Mouse (Mus musculus): ENCODE measurements around the gene Antxr1. TPM values are rescaled to one million over a fixed set of nuclear protein-coding genes. Genes with fewer than 3 reads are reported as not detected.
A peak's percentile ranks its signal among the peaks of the same experiment; 100 is the strongest.

The Antxr1 gene
- polyA plus RNA-seq, 1 experiment from 2014 or later, result 3.1 TPM

GRCm38 (mm10) chr6:87182736-87183135 lies 152.9 kb downstream of the Antxr1 start:
- H3K27me3 ChIP-seq (replicated peaks; ENCODE audit: control insufficient read depth, insufficient read depth, low read length), result no peaks in the 10 kb centered on the region

GRCm38 (mm10) chr6:87171461-87171860 lies 164.2 kb downstream of the Antxr1 start:
- no peak overlapping the region for H3K4me3 ChIP-seq (ENCODE audit: low read depth, low read length)
- no peaks in the 10 kb centered on the region for H3K27me3 ChIP-seq (replicated peaks; ENCODE audit: control insufficient read depth, insufficient read depth, low read length)
- 71% methylated on average over 3 of the region's 3 CpGs for WGBS
- H3K9ac ChIP-seq (ENCODE audit: low read depth, low read length), result no peak overlapping the region
- ATAC-seq (replicated peaks; ENCODE audit: low FRiP score), result no peak
- no peaks in the 10 kb centered on the region for H3K9me3 ChIP-seq (ENCODE audit: control insufficient read depth, low read length)
- H3K27ac ChIP-seq (ENCODE audit: low read depth, low read length), result no peak overlapping the region
- peaks cover 5% of the 10 kb centered on the region; the same call in 1 of the 2 replicates for H3K4me1 ChIP-seq (replicated peaks; ENCODE audit: control insufficient read depth, insufficient read depth, low read length)
- DNase-seq (ENCODE audit: low spot score), result no peak
- no peak overlapping the region for H3K4me2 ChIP-seq
- H3K36me3 ChIP-seq (ENCODE audit: control insufficient read depth, insufficient read depth, low read length), result no peaks in the 10 kb centered on the region

More at GRCm38 (mm10) chr6:87182736-87183135, 152.9 kb downstream of the Antxr1 start:
- no peaks in the 10 kb centered on the region for H3K9me3 ChIP-seq (ENCODE audit: control insufficient read depth, low read length)
- ATAC-seq (replicated peaks; ENCODE audit: low FRiP score) (no peak), DNase-seq (ENCODE audit: low spot score) (no peak)
- no peak overlapping the region for H3K27ac ChIP-seq (ENCODE audit: low read depth, low read length)
- H3K4me1 ChIP-seq (replicated peaks; ENCODE audit: control insufficient read depth, insufficient read depth, low read length), result peaks cover 28% of the 10 kb centered on the region
- H3K36me3 ChIP-seq (ENCODE audit: control insufficient read depth, insufficient read depth, low read length), result no peaks in the 10 kb centered on the region
- no peak overlapping the region for H3K4me2 ChIP-seq
- H3K9ac ChIP-seq (ENCODE audit: low read depth, low read length), result no peak overlapping the region
- 85% methylated on average over 6 of the region's 6 CpGs for WGBS
- H3K4me3 ChIP-seq (ENCODE audit: low read depth, low read length), result no peak overlapping the region

GRCm38 (mm10) chr6:87170875-87171274 lies 164.7 kb downstream of the Antxr1 start:
- peaks cover 5% of the 10 kb centered on the region; the same call in 1 of the 2 replicates for H3K4me1 ChIP-seq (replicated peaks; ENCODE audit: control insufficient read depth, insufficient read depth, low read length)
- ATAC-seq (replicated peaks; ENCODE audit: low FRiP score) (no peak), DNase-seq (ENCODE audit: low spot score) (no peak)
- H3K9ac ChIP-seq (ENCODE audit: low read depth, low read length), result no peak overlapping the region
- no peak overlapping the region for H3K4me2 ChIP-seq
- H3K4me3 ChIP-seq (ENCODE audit: low read depth, low read length), result no peak overlapping the region
- H3K27me3 ChIP-seq (replicated peaks; ENCODE audit: control insufficient read depth, insufficient read depth, low read length), result no peaks in the 10 kb centered on the region
- no peaks in the 10 kb centered on the region for H3K9me3 ChIP-seq (ENCODE audit: control insufficient read depth, low read length)
- H3K27ac ChIP-seq (ENCODE audit: low read depth, low read length), result 0 out of 2 replicates have a peak overlapping the region, but pooled peaks have one; percentile 0
- 86% methylated on average over 6 of the region's 6 CpGs for WGBS
- no peaks in the 10 kb centered on the region for H3K36me3 ChIP-seq (ENCODE audit: control insufficient read depth, insufficient read depth, low read length)

GRCm38 (mm10) chr6:87170277-87170676 lies 165.3 kb downstream of the Antxr1 start:
- no peak overlapping the region for H3K27ac ChIP-seq (ENCODE audit: low read depth, low read length)
- H3K4me1 ChIP-seq (replicated peaks; ENCODE audit: control insufficient read depth, insufficient read depth, low read length), result peaks cover 5% of the 10 kb centered on the region; the same call in 1 of the 2 replicates
- no peak for DNase-seq (ENCODE audit: low spot score)
- no peaks in the 10 kb centered on the region for H3K27me3 ChIP-seq (replicated peaks; ENCODE audit: control insufficient read depth, insufficient read depth, low read length)
- peak; percentile 82 for ATAC-seq (replicated peaks; ENCODE audit: low FRiP score)
- no peak overlapping the region for H3K9ac ChIP-seq (ENCODE audit: low read depth, low read length)
- no peak overlapping the region for H3K4me2 ChIP-seq
- no peaks in the 10 kb centered on the region for H3K9me3 ChIP-seq (ENCODE audit: control insufficient read depth, low read length)
- WGBS, result 73% methylated on average over 6 of the region's 6 CpGs
- H3K36me3 ChIP-seq (ENCODE audit: control insufficient read depth, insufficient read depth, low read length), result no peaks in the 10 kb centered on the region
- no peak overlapping the region for H3K4me3 ChIP-seq (ENCODE audit: low read depth, low read length)

- DNase-seq (ENCODE audit: low spot score) (no peak), ATAC-seq (replicated peaks; ENCODE audit: low FRiP score) (no peak)
- no peaks in the 10 kb centered on the region for H3K36me3 ChIP-seq (ENCODE audit: control insufficient read depth, insufficient read depth, low read length)
- H3K9ac ChIP-seq (ENCODE audit: low read depth, low read length), result no peak overlapping the region
- WGBS, result 84% methylated on average over 9 of the region's 9 CpGs
- no peak overlapping the region for H3K4me2 ChIP-seq
- no peaks in the 10 kb centered on the region for H3K27me3 ChIP-seq (replicated peaks; ENCODE audit: control insufficient read depth, insufficient read depth, low read length)
- H3K9me3 ChIP-seq (ENCODE audit: control insufficient read depth, low read length), result no peaks in the 10 kb centered on the region
- H3K27ac ChIP-seq (ENCODE audit: low read depth, low read length), result no peak overlapping the region
- no peak overlapping the region for H3K4me3 ChIP-seq (ENCODE audit: low read depth, low read length)
- H3K4me1 ChIP-seq (replicated peaks; ENCODE audit: control insufficient read depth, insufficient read depth, low read length), result peaks cover 5% of the 10 kb centered on the region; the same call in 1 of the 2 replicates
Measured at GRCm38 (mm10) chr6:87168021-87168420, 167.6 kb downstream of the Antxr1 start.

- ATAC-seq (replicated peaks; ENCODE audit: low FRiP score) (no peak), DNase-seq (ENCODE audit: low spot score) (no peak)
- Histone ChIP-seq H3K4me3 (ENCODE audit: low read depth, low read length) (no peak overlapping the region), H3K36me3 (ENCODE audit: control insufficient read depth, insufficient read depth, low read length) (no peaks in the 10 kb centered on the region), H3K4me2 (no peak overlapping the region), H3K9ac (ENCODE audit: low read depth, low read length) (no peak overlapping the region), H3K27me3 (replicated peaks; ENCODE audit: control insufficient read depth, insufficient read depth, low read length) (no peaks in the 10 kb centered on the region), H3K4me1 (replicated peaks; ENCODE audit: control insufficient read depth, insufficient read depth, low read length) (peaks cover 5% of the 10 kb centered on the region; the same call in 1 of the 2 replicates), H3K27ac (ENCODE audit: low read depth, low read length) (no peak overlapping the region), H3K9me3 (ENCODE audit: control insufficient read depth, low read length) (no peaks in the 10 kb centered on the region)
- 82% methylated on average over 12 of the region's 12 CpGs for WGBS
Measured at GRCm38 (mm10) chr6:87166673-87167305, 168.8 kb downstream of the Antxr1 start.

GRCm38 (mm10) chr6:87165536-87166311 lies 169.9 kb downstream of the Antxr1 start:
- WGBS, result 74% methylated on average over 8 of the region's 8 CpGs
- Histone ChIP-seq H3K36me3 (ENCODE audit: control insufficient read depth, insufficient read depth, low read length) (no peaks in the 10 kb centered on the region), H3K9ac (ENCODE audit: low read depth, low read length) (no peak overlapping the region), H3K4me1 (replicated peaks; ENCODE audit: control insufficient read depth, insufficient read depth, low read length) (peaks cover 5% of the 10 kb centered on the region), H3K4me2 (no peak overlapping the region), H3K27me3 (replicated peaks; ENCODE audit: control insufficient read depth, insufficient read depth, low read length) (no peaks in the 10 kb centered on the region), H3K9me3 (ENCODE audit: control insufficient read depth, low read length) (no peaks in the 10 kb centered on the region), H3K4me3 (ENCODE audit: low read depth, low read length) (no peak overlapping the region), H3K27ac (ENCODE audit: low read depth, low read length) (no peak overlapping the region)
- no peak for DNase-seq (ENCODE audit: low spot score)
- no peak for ATAC-seq (replicated peaks; ENCODE audit: low FRiP score)

- no peak overlapping the region for H3K9ac ChIP-seq (ENCODE audit: low read depth, low read length)
- ATAC-seq (replicated peaks; ENCODE audit: low FRiP score), result no peak
- no peak overlapping the region for H3K4me3 ChIP-seq (ENCODE audit: low read depth, low read length)
- DNase-seq (ENCODE audit: low spot score), result no peak
- no peaks in the 10 kb centered on the region for H3K27me3 ChIP-seq (replicated peaks; ENCODE audit: control insufficient read depth, insufficient read depth, low read length)
- H3K4me1 ChIP-seq (replicated peaks; ENCODE audit: control insufficient read depth, insufficient read depth, low read length), result no peaks in the 10 kb centered on the region; the same call in none of the 2 replicates
- H3K36me3 ChIP-seq (ENCODE audit: control insufficient read depth, insufficient read depth, low read length), result no peaks in the 10 kb centered on the region
- WGBS, result 63% methylated on average over 12 of the region's 12 CpGs
- no peak overlapping the region for H3K27ac ChIP-seq (ENCODE audit: low read depth, low read length)
- no peak overlapping the region for H3K4me2 ChIP-seq
- no peaks in the 10 kb centered on the region for H3K9me3 ChIP-seq (ENCODE audit: control insufficient read depth, low read length)
Measured at GRCm38 (mm10) chr6:87161391-87162263, 174.0 kb downstream of the Antxr1 start.

Measured in liver, embryonic 11.5 days (tissue).